Mouse (Mus musculus): ENCODE measurements around the gene Bahd1.

GRCm38 (mm10) chr2:118881956-118882355 lies 18.2 kb upstream of the Bahd1 start:
- TF ChIP-seq HCFC1 (IDR thresholded peaks at IDR 0.05; ENCODE audit: low read depth, low read length), result no peak
- no peak for TF ChIP-seq ELF1 (IDR thresholded peaks at IDR 0.05; ENCODE audit: low read depth, low read length)
- TF ChIP-seq POLR2AphosphoS2 (IDR thresholded peaks at IDR 0.05; ENCODE audit: low read depth, low read length), result no peak
